Mouse (Mus musculus) T-helper 1 cell (primary cell): ENCODE data around the gene Ccdc188.

Experiments
- in situ Hi-C: fragments of 300-600 bp; cut with MboI, MseI; formaldehyde crosslinking; loops from one replicate; pipeline ENCODE4 v1.15.1; 2025; ENCODE audit warnings: high pct_unique_total_duplicates

The Ccdc188 gene

DNA sequence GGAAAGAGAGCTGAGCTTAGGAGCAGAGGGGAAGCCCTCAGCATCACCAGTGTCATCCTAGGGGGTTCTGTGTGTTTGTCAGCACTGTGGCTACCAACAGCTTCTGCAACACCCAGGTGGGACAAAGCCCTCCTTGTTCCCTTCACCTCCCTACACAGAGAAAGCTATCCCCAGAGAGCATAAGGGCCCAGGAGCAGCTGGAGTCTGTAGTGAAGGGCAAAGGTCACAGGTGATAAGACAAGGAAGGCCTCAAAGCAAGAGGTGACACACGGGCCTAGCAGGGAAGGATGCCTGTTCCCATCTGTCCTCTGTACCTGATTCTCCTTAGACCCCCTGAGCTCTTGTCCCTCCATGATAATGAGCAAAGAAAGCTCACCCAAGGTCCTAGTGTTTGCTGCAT lies 16.1 kb upstream of the Ccdc188 start:
- in situ Hi-C loops: no loop called here

DNA sequence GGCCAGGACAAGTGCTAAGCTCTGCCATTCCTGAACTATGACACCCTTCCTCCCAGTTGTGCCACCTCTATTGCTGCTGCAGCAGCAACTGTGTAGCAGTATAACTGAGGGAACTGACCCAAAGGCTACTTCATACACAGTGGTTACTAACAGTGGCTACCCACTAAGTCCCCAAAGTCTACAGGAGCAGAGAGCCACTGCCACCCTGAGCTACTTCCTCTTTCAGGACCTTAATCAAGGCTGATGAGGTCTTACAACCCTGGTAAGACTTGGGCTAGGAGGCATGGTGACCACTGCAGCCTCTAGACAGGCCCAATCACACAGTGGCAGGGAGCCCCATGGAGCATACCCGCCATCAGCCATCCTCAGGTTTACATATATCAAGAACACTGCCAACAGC lies 15.6 kb upstream of the Ccdc188 start:
- in situ Hi-C loops: no loop called here

- in situ Hi-C loops: no loop called here
Observed at GRCm38 (mm10) chr16:18203430-18204091, 14.1 kb upstream of the Ccdc188 start.

GRCm38 (mm10) chr16:18210701-18211416 lies 6.8 kb upstream of the Ccdc188 start:
- in situ Hi-C loops: loop anchor here (5.0 kb wide), 1 partner anchor 94 kb away; no protein-coding TSS in a partner anchor

DNA sequence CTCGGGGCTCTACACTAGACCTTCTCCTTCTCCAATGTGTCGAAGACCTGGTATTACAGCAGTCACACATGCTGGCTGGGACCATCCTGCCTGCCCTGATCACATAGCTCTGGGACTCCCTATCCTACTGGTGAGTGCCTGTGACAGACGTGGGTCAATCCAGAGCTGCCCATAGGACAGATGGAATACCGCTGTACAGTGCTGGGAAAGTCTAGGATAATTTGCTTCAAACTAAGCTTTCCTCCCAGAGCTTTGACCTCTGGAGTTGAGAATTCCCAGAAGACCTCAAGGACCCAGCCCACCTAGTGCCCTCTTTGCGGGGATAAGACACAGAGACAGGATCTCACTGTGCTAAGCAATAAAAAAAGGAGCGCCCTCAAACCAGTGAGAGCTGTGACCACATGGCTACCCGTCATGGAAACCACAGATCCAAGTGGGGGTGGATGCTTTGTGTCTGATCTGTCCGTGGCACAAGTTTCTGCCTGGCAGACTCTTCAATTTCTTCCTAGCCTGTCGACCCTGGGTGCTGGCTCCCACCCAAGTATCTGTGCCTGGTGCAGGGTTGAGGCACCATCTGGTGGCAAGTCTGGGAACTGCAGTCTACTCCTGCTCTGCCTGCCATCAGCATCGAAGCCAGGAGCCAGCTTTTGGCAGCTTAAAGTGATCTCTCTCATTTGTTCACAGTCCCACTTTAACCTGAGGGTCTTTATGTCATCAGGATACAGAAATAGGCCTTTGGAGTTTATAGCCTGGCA lies 6.1 kb upstream of the Ccdc188 start:
- in situ Hi-C loops: loop anchor here (5.0 kb wide), 1 partner anchor 94 kb away; no protein-coding TSS in a partner anchor

- in situ Hi-C loops: loop anchor here (5.0 kb wide), 1 partner anchor 96 kb away; no protein-coding TSS in a partner anchor
Observed at GRCm38 (mm10) chr16:18213689-18214088, 4.0 kb upstream of the Ccdc188 start.

GRCm38 (mm10) chr16:18214858-18215257 lies 2.8 kb upstream of the Ccdc188 start:
- in situ Hi-C loops: loop anchor here (5.0 kb wide), 1 partner anchor 98 kb away; no protein-coding TSS in a partner anchor

DNA sequence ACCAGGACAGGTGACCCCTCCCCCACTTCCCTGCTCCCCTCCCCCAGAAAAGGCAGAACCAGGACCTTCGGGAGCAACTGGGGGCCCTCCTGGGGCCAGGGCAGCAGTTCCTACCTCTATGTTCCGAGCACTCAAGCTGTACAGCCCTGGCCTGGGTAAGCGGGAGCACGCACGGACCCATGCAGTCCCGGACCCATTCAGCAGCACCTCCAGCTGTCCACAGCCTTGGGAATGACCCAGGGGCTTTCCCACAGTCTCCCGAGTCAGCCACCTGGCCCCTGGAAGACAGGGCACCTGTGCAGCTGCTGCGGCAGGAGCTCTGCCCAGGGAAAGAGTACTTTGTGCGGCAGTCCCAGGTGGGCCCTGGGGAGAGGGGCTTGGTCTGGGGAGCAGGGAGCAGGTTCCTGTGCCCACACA lies 909 bp downstream of the Ccdc188 start:
- in situ Hi-C loops: no loop called here

DNA sequence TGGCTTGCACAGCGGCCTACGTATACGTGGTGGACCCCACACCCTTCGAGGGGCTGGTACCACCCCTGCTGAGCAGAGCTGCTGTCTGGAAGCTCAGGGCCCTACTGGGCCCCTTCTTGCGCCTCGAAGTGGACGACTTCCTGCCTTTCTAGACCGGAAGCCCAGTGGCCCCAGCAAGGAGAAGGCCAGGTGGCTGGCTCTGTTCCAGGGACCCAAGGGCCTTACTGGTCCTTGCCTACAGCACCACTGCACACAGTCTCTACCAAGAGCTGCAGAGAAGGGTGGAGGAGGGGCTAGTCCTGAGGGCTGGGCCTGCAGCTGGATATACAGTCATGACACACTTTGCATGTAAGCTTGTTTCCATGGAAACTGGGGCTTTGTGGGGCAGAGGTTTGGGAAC lies 2.3 kb downstream of the Ccdc188 start:
- in situ Hi-C loops: no loop called here

GRCm38 (mm10) chr16:18220856-18221542 lies 3.3 kb downstream of the Ccdc188 start:
- in situ Hi-C loops: no loop called here

GRCm38 (mm10) chr16:18221543-18221898 lies 3.8 kb downstream of the Ccdc188 start:
- in situ Hi-C loops: no loop called here

GRCm38 (mm10) chr16:18222188-18222587 lies 4.5 kb downstream of the Ccdc188 start:
- in situ Hi-C loops: no loop called here

DNA sequence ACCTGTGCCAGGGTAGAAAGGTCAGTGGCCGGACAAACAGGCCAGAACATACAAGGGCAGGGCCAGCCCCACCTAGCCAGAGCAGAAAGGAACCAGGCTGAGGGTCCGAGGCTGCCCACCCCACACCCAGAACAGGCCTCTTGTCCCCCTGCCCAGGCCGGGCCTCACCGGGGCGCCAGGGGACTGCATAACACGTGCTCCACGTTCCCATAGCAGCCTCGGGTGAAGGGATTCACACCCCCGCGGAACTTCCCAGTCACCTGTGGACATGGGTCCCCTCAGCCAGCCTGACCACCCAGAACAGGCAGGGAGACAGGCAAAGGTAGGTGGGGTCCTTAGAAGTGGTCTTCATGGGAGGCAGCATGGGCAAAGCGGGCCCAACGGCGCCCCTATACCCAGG lies 9.5 kb downstream of the Ccdc188 start:
- in situ Hi-C loops: no loop called here

GRCm38 (mm10) chr16:18227897-18228422 lies 10.3 kb downstream of the Ccdc188 start:
- in situ Hi-C loops: no loop called here

- in situ Hi-C loops: no loop called here
Observed at GRCm38 (mm10) chr16:18228856-18229255, 11.2 kb downstream of the Ccdc188 start.

DNA sequence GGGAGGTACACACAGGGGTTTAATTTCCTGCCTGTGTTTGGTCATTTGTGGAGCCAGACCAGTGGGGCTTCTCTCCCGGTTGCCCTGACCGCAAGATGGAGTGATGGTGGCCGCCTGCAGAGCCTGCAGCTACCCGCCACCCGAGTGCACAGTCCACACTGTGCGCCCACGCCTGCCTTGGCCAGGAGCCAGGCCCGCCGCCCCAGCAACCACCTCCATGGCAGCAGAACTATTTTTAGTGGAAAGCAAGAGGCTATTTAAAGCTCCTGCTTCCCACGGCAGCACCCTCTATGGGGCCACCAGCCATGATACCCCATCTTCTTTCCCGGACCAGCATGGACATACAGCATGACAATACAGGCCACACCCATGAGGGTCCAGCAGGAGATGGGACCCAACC lies 11.9 kb downstream of the Ccdc188 start:
- in situ Hi-C loops: no loop called here

DNA sequence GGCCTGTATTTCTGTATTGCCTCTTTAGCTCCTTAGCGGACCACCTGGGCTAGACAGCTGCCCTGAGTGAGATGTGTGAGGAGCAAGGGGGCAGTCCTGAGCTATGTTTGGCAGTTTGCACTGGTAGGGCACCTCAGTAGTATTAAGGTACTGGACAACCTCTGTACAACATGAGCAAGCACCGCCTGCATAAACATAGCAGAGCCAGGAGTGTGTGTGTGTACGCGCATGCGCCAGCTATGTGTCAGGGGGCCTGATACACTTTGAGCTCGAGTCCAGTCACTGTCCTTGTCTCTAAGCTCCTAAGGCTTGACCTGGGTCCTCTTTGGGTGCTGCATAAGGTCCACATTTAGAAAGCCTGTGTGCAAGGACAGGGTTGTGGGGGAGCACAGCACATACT lies 12.9 kb downstream of the Ccdc188 start:
- in situ Hi-C loops: no loop called here

- in situ Hi-C loops: no loop called here
Observed at GRCm38 (mm10) chr16:18231047-18231446, 13.4 kb downstream of the Ccdc188 start.

DNA sequence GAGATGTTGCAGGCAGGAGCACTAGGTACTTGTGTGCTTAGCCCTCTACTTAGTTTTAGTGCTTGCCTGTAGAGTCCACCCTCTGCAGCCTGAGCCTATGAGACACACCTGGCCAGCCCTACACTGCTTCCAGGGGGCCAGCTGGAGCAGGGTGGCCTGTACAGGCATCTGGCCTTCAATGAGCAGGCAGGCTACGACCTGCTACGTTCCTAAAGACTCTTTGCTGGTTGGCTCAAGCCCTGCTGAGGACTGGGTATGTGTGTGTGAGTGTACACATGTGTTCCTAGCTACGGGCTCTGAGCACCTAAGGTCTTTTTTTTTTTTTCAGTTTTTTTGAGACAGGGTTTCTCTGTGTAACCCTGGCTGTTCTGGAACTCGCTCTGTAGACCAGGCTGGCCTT lies 13.8 kb downstream of the Ccdc188 start:
- in situ Hi-C loops: no loop called here

- in situ Hi-C loops: no loop called here
Observed at GRCm38 (mm10) chr16:18233451-18233850, 15.8 kb downstream of the Ccdc188 start.

- in situ Hi-C loops: no loop called here
Observed at GRCm38 (mm10) chr16:18233919-18234670, 16.4 kb downstream of the Ccdc188 start.
